Comparison of ENCODE assay signal across 13 mouse cellular contexts in genomic region chr16:30964891-30965290, GRCm38 (mm10).
DNase-seq lines count a peak whose midpoint lies in the region; ATAC-seq and TF ChIP-seq lines count a peak whose summit lies in the region.
"Had no signal": no experiment of that assay in that cellular context is flagged by ENCODE, and none has a peak within 500 bp of the region (broad histone marks: within the 10 kb centered on the region; RNA-seq: fewer than 3 reads in every experiment).

No protein-coding gene starts in this region.

- no peak for DNase-seq in heart, postnatal 25 days (ENCODE audit: low spot score)
- peak; percentile 86 for DNase-seq in ZHBTc4 (ENCODE audit: low read depth, low spot score)
- DNase-seq in kidney, adult 2 months = peak; percentile 87
- DNase-seq in kidney, postnatal 4 days = peak; percentile 40 to 66
- no peak for DNase-seq in spleen, postnatal 14 days (ENCODE audit: low spot score in 2 of 2)
- no peak for DNase-seq in adrenal gland, postnatal 4 days (ENCODE audit: low spot score in 2 of 2)
- DNase-seq: gastrocnemius, postnatal 10 days had no signal

- WGBS in heart, embryonic 11.5 days (ENCODE audit: insufficient replicate concordance) = 50% methylated on average over 7 of the region's 7 CpGs
- 28% methylated on average over 7 of the region's 7 CpGs for WGBS in kidney, adult 2 months
- 83% methylated on average over 7 of the region's 7 CpGs for WGBS in forebrain, embryonic 16.5 days

- no peaks in the 10 kb centered on the region for H3K36me3 ChIP-seq in heart, embryonic 11.5 days (ENCODE audit: control insufficient read depth, insufficient read depth, low read length)
- H3K36me3 ChIP-seq in kidney, adult 2 months (ENCODE audit: control insufficient read depth, insufficient read depth, low read length) = no peaks in the 10 kb centered on the region
- H3K36me3 ChIP-seq in forebrain, embryonic 16.5 days (ENCODE audit: control insufficient read depth, insufficient read depth) = no peaks in the 10 kb centered on the region
- H3K36me3 ChIP-seq: hindbrain, embryonic 15.5 days had no signal

- H3K27me3 ChIP-seq in heart, embryonic 11.5 days (ENCODE audit: control insufficient read depth, insufficient read depth, low read length) = no peaks in the 10 kb centered on the region
- H3K27me3 ChIP-seq in kidney, adult 2 months (replicated peaks; ENCODE audit: control insufficient read depth, insufficient read depth, low read length) = no peaks in the 10 kb centered on the region
- H3K27me3 ChIP-seq in forebrain, embryonic 16.5 days (replicated peaks; ENCODE audit: control insufficient read depth, insufficient read depth, low read length) = no peaks in the 10 kb centered on the region
- H3K27me3 ChIP-seq: hindbrain, embryonic 15.5 days; megakaryocyte, embryonic 14.5 days had no signal

- H3K4me1 ChIP-seq in heart, embryonic 11.5 days (ENCODE audit: control insufficient read depth, insufficient read depth, low read length) = peaks cover 23% of the 10 kb centered on the region
- peaks cover 28% of the 10 kb centered on the region for H3K4me1 ChIP-seq in kidney, adult 2 months (ENCODE audit: control insufficient read depth, insufficient read depth, low read length)
- H3K4me1 ChIP-seq in forebrain, embryonic 16.5 days (replicated peaks; ENCODE audit: control insufficient read depth, insufficient read depth, low read length) = no peaks in the 10 kb centered on the region

- no peak for TF ChIP-seq CTCF in kidney, adult 2 months (conservative IDR thresholded peaks at IDR 0.05; ENCODE audit: insufficient read depth, insufficient read length, low read depth, low read length)

- ATAC-seq in heart, embryonic 11.5 days (replicated peaks; ENCODE audit: insufficient number of reproducible peaks, low FRiP score, low TSS enrichment) = no peak
- ATAC-seq in forebrain, embryonic 16.5 days = no peak
- ATAC-seq: forebrain, embryonic 14.5 days had no signal

- H3K9ac ChIP-seq in heart, embryonic 11.5 days (ENCODE audit: low read depth, low read length) = peak overlapping the region; percentile 34; the same call in 1 of the 2 replicates
- H3K9ac ChIP-seq in forebrain, embryonic 16.5 days (replicated peaks; ENCODE audit: low read depth, low read length) = no peak overlapping the region
- H3K9ac ChIP-seq: hindbrain, embryonic 15.5 days had no signal

- peak overlapping the region; percentile 62 for H3K27ac ChIP-seq in heart, embryonic 11.5 days (ENCODE audit: low read depth, low read length)
- H3K27ac ChIP-seq in kidney, adult 2 months (ENCODE audit: insufficient read depth, low read depth, low read length) = peak overlapping the region; percentile 90
- no peak overlapping the region for H3K27ac ChIP-seq in forebrain, embryonic 16.5 days (ENCODE audit: low read length)
- H3K27ac ChIP-seq: hindbrain, embryonic 15.5 days; layer of hippocampus, adult 2 months had no signal

- H3K4me2 ChIP-seq in heart, embryonic 11.5 days = no peak overlapping the region
- H3K4me2 ChIP-seq in forebrain, embryonic 16.5 days (ENCODE audit: low read length) = no peak overlapping the region
- H3K4me2 ChIP-seq: hindbrain, embryonic 15.5 days had no signal

- no peak overlapping the region for H3K4me3 ChIP-seq in heart, embryonic 11.5 days (ENCODE audit: low read depth, low read length)
- H3K4me3 ChIP-seq in kidney, adult 2 months (ENCODE audit: insufficient read depth, low read depth, low read length) = no peak overlapping the region
- no peak overlapping the region for H3K4me3 ChIP-seq in forebrain, embryonic 16.5 days (replicated peaks; ENCODE audit: low read length)
- H3K4me3 ChIP-seq: hindbrain, embryonic 15.5 days; layer of hippocampus, adult 2 months; megakaryocyte, embryonic 14.5 days had no signal

- intact Hi-C loops in heart, postnatal 25 days (cut with DNase I) = no loop called here

- H3K9me3 ChIP-seq in heart, embryonic 11.5 days (replicated peaks; ENCODE audit: control insufficient read depth, low read length) = no peaks in the 10 kb centered on the region
- no peaks in the 10 kb centered on the region for H3K9me3 ChIP-seq in forebrain, embryonic 16.5 days (ENCODE audit: control insufficient read depth, low read length)
- H3K9me3 ChIP-seq: hindbrain, embryonic 15.5 days; megakaryocyte, embryonic 14.5 days had no signal

- no peak for TF ChIP-seq POLR2A in kidney, adult 2 months (IDR thresholded peaks at IDR 0.05; ENCODE audit: low read depth, low read length)

Comparison
In these comparisons a context has a peak if more than half of its experiments do, and no peak if none do; other contexts are left out.
1. DNase-seq: peak in ZHBTc4 (single experiment), kidney, adult 2 months (single experiment) and kidney, postnatal 4 days (2 of 2); none in heart, postnatal 25 days (single experiment), spleen, postnatal 14 days (0 of 2) and adrenal gland, postnatal 4 days (0 of 2).